Mouse (Mus musculus) liver, embryonic 14.5 days (tissue): ENCODE data around the gene Parva.

ENCODE experiments used
- CTCF ChIP-seq: IDR thresholded peaks from 2 replicates; pipeline ENCODE4 v1.5.1; 2016; ENCODE audit warnings: antibody characterized with exemption, low read depth, control low read depth
- EP300 ChIP-seq: IDR thresholded peaks from 2 replicates; pipeline ENCODE4 v1.6.1; 2016; ENCODE audit warnings: antibody characterized with exemption, low read depth

DNA sequence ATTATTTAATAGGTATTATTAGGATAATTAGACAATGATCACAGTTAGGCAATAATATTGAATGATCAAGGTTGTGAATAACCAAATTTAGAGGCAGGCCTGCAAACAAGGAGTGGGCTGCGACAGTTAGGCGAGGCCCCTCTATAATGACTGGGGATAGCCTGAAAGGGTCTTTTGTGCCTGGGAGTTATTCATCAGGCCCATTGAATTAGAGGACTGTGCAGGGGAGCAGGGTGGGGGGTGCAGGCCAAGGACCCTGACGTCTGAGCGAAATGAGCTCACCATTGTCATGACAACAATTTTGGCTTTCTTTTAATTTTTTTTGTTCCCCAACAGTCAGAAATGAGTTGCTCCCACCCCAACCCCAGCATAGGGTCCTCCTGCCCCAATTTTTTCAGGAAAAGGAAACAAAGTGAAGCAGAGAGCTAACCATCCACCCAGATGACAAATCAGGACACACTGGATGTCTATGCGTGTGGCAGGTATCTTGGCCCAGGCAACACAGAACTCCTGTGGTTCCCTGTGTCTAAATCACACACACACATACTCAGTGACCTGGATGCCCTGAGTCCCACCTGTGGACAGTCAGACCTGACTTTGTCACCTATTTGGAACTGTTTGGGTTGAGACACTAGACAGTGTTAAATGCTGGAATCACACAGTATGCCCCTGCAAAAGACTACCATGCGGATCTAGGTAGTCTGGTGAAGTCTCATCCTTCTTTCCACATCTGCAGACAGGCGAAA lies 27.7 kb upstream of the Parva start:
- TF ChIP-seq EP300 (no peak), CTCF (no peak)
